ENCODE assay signal across 32 mouse cellular contexts in the genomic region with DNA sequence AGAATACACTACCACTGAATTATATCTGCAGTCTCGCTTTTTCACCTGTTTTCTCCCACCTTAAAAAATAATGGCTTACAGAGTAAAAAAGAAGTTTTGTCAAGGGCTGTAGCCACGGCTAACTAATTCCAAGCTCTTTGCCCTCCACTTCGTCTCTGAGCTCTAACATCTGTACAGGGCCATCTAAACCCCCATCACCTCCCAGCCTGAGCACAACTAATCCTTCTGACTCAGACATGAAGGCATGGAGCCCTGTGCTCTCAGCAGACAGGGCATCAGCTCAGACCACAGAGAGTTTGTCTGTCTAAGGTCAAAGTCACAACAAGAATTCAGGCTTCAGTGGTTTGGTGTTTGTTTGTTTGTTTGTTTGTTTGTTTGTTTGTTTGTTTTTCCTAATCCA. TPM values are rescaled to one million over a fixed set of nuclear protein-coding genes. Genes with fewer than 3 reads are reported as not detected.
DNase-seq lines count a peak whose midpoint lies in the region; ATAC-seq and TF ChIP-seq lines count a peak whose summit lies in the region.
"Had no signal": no experiment of that assay in that cellular context is flagged by ENCODE, and none has a peak within 500 bp of the region (broad histone marks: within the 10 kb centered on the region; RNA-seq: fewer than 3 reads in every experiment).

No protein-coding gene starts in this region.

- intact Hi-C loops in heart, adult 2 months (cut with DNase I): no loop called here

- H3K36me3 ChIP-seq in heart, adult 2 months (ENCODE audit: control insufficient read depth, insufficient read depth, low read length): peaks cover 3% of the 10 kb centered on the region
- H3K36me3 ChIP-seq in heart, embryonic 15.5 days: no peaks in the 10 kb centered on the region
- H3K36me3 ChIP-seq in C2C12 (ENCODE audit: control insufficient read depth, insufficient read depth): no peaks in the 10 kb centered on the region
- H3K36me3 ChIP-seq: embryonic facial prominence, embryonic 13.5 days; forebrain, embryonic 12.5 days; hindbrain, embryonic 13.5 days; limb, embryonic 12.5 days; liver, embryonic 15.5 days; midbrain, embryonic 10.5 days; midbrain, embryonic 15.5 days; neural tube, embryonic 12.5 days had no signal

- no peaks in the 10 kb centered on the region for H3K79me2 ChIP-seq in heart, adult 2 months (replicated peaks; ENCODE audit: control insufficient read depth, insufficient read depth, low read length)
- no peaks in the 10 kb centered on the region for H3K79me2 ChIP-seq in C2C12 (ENCODE audit: control insufficient read depth, insufficient read depth)

- no peaks in the 10 kb centered on the region for H3K79me3 ChIP-seq in C2C12 (ENCODE audit: low read depth)

- peak overlapping the region; percentile 95 for H3K27ac ChIP-seq in heart, adult 2 months
- peak overlapping the region; percentile 46 for H3K27ac ChIP-seq in heart, embryonic 15.5 days
- H3K27ac ChIP-seq: embryonic facial prominence, embryonic 13.5 days; forebrain, embryonic 12.5 days; hindbrain, embryonic 13.5 days; limb, embryonic 12.5 days; liver, embryonic 15.5 days; midbrain, embryonic 10.5 days; midbrain, embryonic 15.5 days; neural tube, embryonic 12.5 days had no signal

- H3ac ChIP-seq in C2C12 (ENCODE audit: control insufficient read depth, insufficient read length, low read depth): no peak overlapping the region

- TF ChIP-seq CTCF in heart, adult 2 months (IDR thresholded peaks at IDR 0.05): no peak
- no peak for TF ChIP-seq CTCF in C2C12 (IDR thresholded peaks at IDR 0.05; ENCODE audit: control insufficient read depth, insufficient read depth, insufficient read length)

- no peaks in the 10 kb centered on the region for H3K9me3 ChIP-seq in heart, embryonic 15.5 days (replicated peaks)
- H3K9me3 ChIP-seq: embryonic facial prominence, embryonic 13.5 days; forebrain, embryonic 12.5 days; hindbrain, embryonic 13.5 days; limb, embryonic 12.5 days; liver, embryonic 15.5 days; midbrain, embryonic 10.5 days; midbrain, embryonic 15.5 days; neural tube, embryonic 12.5 days had no signal

- H3K4me1 ChIP-seq in heart, adult 2 months (ENCODE audit: control insufficient read depth, insufficient read depth, low read length): peaks cover 13% of the 10 kb centered on the region
- H3K4me1 ChIP-seq in heart, embryonic 15.5 days (replicated peaks): peaks cover 43% of the 10 kb centered on the region
- H3K4me1 ChIP-seq: forebrain, embryonic 12.5 days; hindbrain, embryonic 13.5 days; midbrain, embryonic 15.5 days; neural tube, embryonic 12.5 days had no signal

- H3K4me3 ChIP-seq in heart, adult 2 months: no peak overlapping the region
- no peak overlapping the region for H3K4me3 ChIP-seq in heart, embryonic 15.5 days
- no peak overlapping the region for H3K4me3 ChIP-seq in C2C12 (ENCODE audit: insufficient read depth, poor library complexity, severe bottlenecking)
- H3K4me3 ChIP-seq: embryonic facial prominence, embryonic 13.5 days; erythroblast, embryonic 14.5 days; forebrain, embryonic 12.5 days; hindbrain, embryonic 13.5 days; limb, embryonic 12.5 days; liver, embryonic 15.5 days; midbrain, embryonic 10.5 days; midbrain, embryonic 15.5 days; neural tube, embryonic 12.5 days had no signal

- H3K4me2 ChIP-seq in heart, embryonic 15.5 days: no peak overlapping the region
- H3K4me2 ChIP-seq: embryonic facial prominence, embryonic 13.5 days; forebrain, embryonic 12.5 days; hindbrain, embryonic 13.5 days; limb, embryonic 12.5 days; liver, embryonic 15.5 days; lung, embryonic 14.5 days; midbrain, embryonic 15.5 days; neural tube, embryonic 12.5 days had no signal

- ATAC-seq in heart, embryonic 15.5 days (replicated peaks; ENCODE audit: insufficient number of reproducible peaks, insufficient read depth, low FRiP score, low read depth): no peak
- ATAC-seq: forebrain, postnatal 0 days; intestine, embryonic 16.5 days; midbrain, embryonic 15.5 days had no signal

- H3K9ac ChIP-seq in heart, adult 2 months (ENCODE audit: low read depth, low read length): no peak overlapping the region
- H3K9ac ChIP-seq in heart, embryonic 15.5 days: no peak overlapping the region
- H3K9ac ChIP-seq: embryonic facial prominence, embryonic 13.5 days; forebrain, embryonic 12.5 days; forebrain, postnatal 0 days; hindbrain, embryonic 13.5 days; limb, embryonic 12.5 days; liver, embryonic 15.5 days; lung, embryonic 14.5 days; midbrain, embryonic 15.5 days; neural tube, embryonic 12.5 days had no signal

- peak in 1 of 2 experiments; percentile 17 for DNase-seq in heart, adult 2 months
- no peak for DNase-seq in heart, postnatal 4 days
- no peak for DNase-seq in heart, adult 9 months (ENCODE audit: low spot score in 2 of 2)
- DNase-seq in adipocyte (ENCODE audit: low spot score): peak; percentile 20
- no peak for DNase-seq in neural tube, embryonic 10.5 days (ENCODE audit: extremely low spot score, low spot score)
- DNase-seq: adrenal gland, postnatal 25 days; B cell, adult 2 months; cerebellum, adult 18-20 months; cerebellum, postnatal 10 days; forebrain, postnatal 0 days; gastrocnemius, postnatal 10 days; kidney, adult 9 months; kidney, postnatal 14 days; layer of hippocampus, adult 9-11 months; lung, embryonic 14.5 days; thymus, adult 2 months; thymus, postnatal 36 days had no signal

- no peaks in the 10 kb centered on the region for H3K27me3 ChIP-seq in heart, adult 2 months (ENCODE audit: control insufficient read depth, insufficient read depth, low read length)
- H3K27me3 ChIP-seq in heart, embryonic 15.5 days: no peaks in the 10 kb centered on the region
- H3K27me3 ChIP-seq in C2C12 (ENCODE audit: control insufficient read depth, insufficient read depth, insufficient read length): no peaks in the 10 kb centered on the region
- H3K27me3 ChIP-seq: CH12.LX; embryonic facial prominence, embryonic 13.5 days; forebrain, embryonic 12.5 days; hindbrain, embryonic 13.5 days; limb, embryonic 12.5 days; midbrain, embryonic 15.5 days; neural tube, embryonic 12.5 days had no signal

- WGBS in heart, adult 2 months: 79% methylated on average over 3 of the region's 3 CpGs
- WGBS in heart, embryonic 15.5 days: 68% methylated on average over 3 of the region's 3 CpGs

- no peak for TF ChIP-seq EP300 in heart, adult 2 months (IDR thresholded peaks at IDR 0.05; ENCODE audit: insufficient read depth, low read depth, low read length)

- TF ChIP-seq POLR2A in heart, adult 2 months (IDR thresholded peaks at IDR 0.05; ENCODE audit: insufficient read depth, low read depth, low read length): no peak

TF ChIP-seq in C2C12, 6 proteins besides CTCF, POLR2A, EP300 and RAD21:
- TF ChIP-seq MAX (IDR thresholded peaks at IDR 0.05): no peak
- no peak for TF ChIP-seq USF1 (IDR thresholded peaks at IDR 0.05; ENCODE audit: low read depth)
- peak; percentile 5 for TF ChIP-seq FOSL1 (IDR thresholded peaks at IDR 0.05; ENCODE audit: insufficient read depth, low read length, poor library complexity, severe bottlenecking)
- TF ChIP-seq MYOD1 (IDR thresholded peaks at IDR 0.05; ENCODE audit: control insufficient read depth, insufficient read length, low read depth): no peak
TF ChIP-seq in C2C12: peak in this region for 1.

RNA-seq across cellular contexts. Expression of a gene that starts 23.9 kb away (rescaled TPM):
- total RNA-seq in heart, adult 2 months (2021): 1 to 10 TPM; 3.5 to 6.1 TPM
- 4.8 and 5.2 TPM in 2 replicates for polyA plus RNA-seq in heart, adult 2 months (2012; rRNA removed)
- 1 to 10 TPM; 3.5 to 4.6 TPM for total RNA-seq in heart, postnatal 4 days (2021)
- polyA plus RNA-seq in heart, embryonic 15.5 days (2015; fragmentation: Nextera tagmentation; extraction: Ambion mirVana): 4.6 and 5.0 TPM in 2 replicates
- polyA plus RNA-seq in C2C12 (2012; fragmentation: generic; extraction: Trizol): 1.2 TPM
- total RNA-seq: granulocyte monocyte progenitor cell, adult 5-6 weeks; megakaryocyte progenitor cell, adult 5-6 weeks had no signal
- polyA plus RNA-seq: erythroblast, embryonic 14.5 days had no signal
